Mouse (Mus musculus): ENCODE measurements at regions not wholly inside any gene's neighbourhood (a gene's known extent, or its start where the extent isn't known, plus 50 kb on each side); places are given as distances from the start of the nearest gene placed in this dataset.

GRCm38 (mm10) chr7:72438552-72438951, 132.1 kb upstream of the Mctp2 start:
- H3K4me3 ChIP-seq (ENCODE audit: control insufficient read depth in 1 of 2, insufficient read depth in 1 of 2, low read depth in 2 of 2, low read length in 2 of 2) = no peak overlapping the region
- no peak overlapping the region for H3K27ac ChIP-seq (ENCODE audit: control insufficient read depth, low read depth, low read length)
- DNase-seq (ENCODE audit: low read depth, low spot score) = no peak
- H3K27me3 ChIP-seq (ENCODE audit: control insufficient read depth in 1 of 2, insufficient read depth in 2 of 2, low read length in 2 of 2) = no peaks in the 10 kb centered on the region
- no peaks in the 10 kb centered on the region for H3K36me3 ChIP-seq (ENCODE audit: control insufficient read depth in 1 of 2, insufficient read depth in 2 of 2, low read length in 2 of 2)
- no peaks in the 10 kb centered on the region for H3K9me3 ChIP-seq (replicated peaks; ENCODE audit: insufficient read depth, low read length)
- H3K4me1 ChIP-seq (ENCODE audit: control insufficient read depth in 1 of 2, insufficient read depth in 2 of 2, low read length in 2 of 2) = no peaks in the 10 kb centered on the region
- TF ChIP-seq ZC3H11A (IDR thresholded peaks at IDR 0.05; ENCODE audit: low read depth, low read length) = no peak
- no peak for TF ChIP-seq ZKSCAN1 (IDR thresholded peaks at IDR 0.05; ENCODE audit: low read depth, low read length)
- TF ChIP-seq ETS1 (IDR thresholded peaks at IDR 0.05; ENCODE audit: low read depth, low read length) = no peak
- TF ChIP-seq JUND (IDR thresholded peaks at IDR 0.05; ENCODE audit: low read depth, low read length) = no peak
- TF ChIP-seq NELFE (IDR thresholded peaks at IDR 0.05; ENCODE audit: low read depth, low read length) = no peak
- TF ChIP-seq E2F4 (IDR thresholded peaks at IDR 0.05; ENCODE audit: borderline replicate concordance, low read depth, low read length) = no peak
- TF ChIP-seq ELF1 (IDR thresholded peaks at IDR 0.05; ENCODE audit: low read depth, low read length) = no peak
- TF ChIP-seq USF2 (IDR thresholded peaks at IDR 0.05; ENCODE audit: borderline replicate concordance in 1 of 2, insufficient read depth in 1 of 2, low read depth in 1 of 2, low read length in 2 of 2) = no peak
- no peak for TF ChIP-seq EP300 (IDR thresholded peaks at IDR 0.05; ENCODE audit: low read depth in 1 of 2, low read length in 2 of 2)
- no peak for TF ChIP-seq BHLHE40 (IDR thresholded peaks at IDR 0.05; ENCODE audit: borderline replicate concordance, low read depth, low read length)
- TF ChIP-seq TAL1 (IDR thresholded peaks at IDR 0.05; ENCODE audit: low read length) = no peak
- TF ChIP-seq MXI1 (IDR thresholded peaks at IDR 0.05; ENCODE audit: low read depth, low read length) = no peak
- H3K9ac ChIP-seq (ENCODE audit: control insufficient read depth, low read depth, low read length, poor library complexity, severe bottlenecking) = no peak overlapping the region
- H3K79me2 ChIP-seq (ENCODE audit: control insufficient read depth, insufficient read depth, low read length, poor library complexity) = no peaks in the 10 kb centered on the region

- Histone ChIP-seq H3K79me2 (ENCODE audit: control insufficient read depth, insufficient read depth, low read length, poor library complexity) (no peaks in the 10 kb centered on the region), H3K36me3 (ENCODE audit: control insufficient read depth in 1 of 2, insufficient read depth in 2 of 2, low read length in 2 of 2) (no peaks in the 10 kb centered on the region), H3K4me1 (ENCODE audit: control insufficient read depth in 1 of 2, insufficient read depth in 2 of 2, low read length in 2 of 2) (no peaks in the 10 kb centered on the region), H3K9me3 (replicated peaks; ENCODE audit: insufficient read depth, low read length) (no peaks in the 10 kb centered on the region), H3K27me3 (ENCODE audit: control insufficient read depth in 1 of 2, insufficient read depth in 2 of 2, low read length in 2 of 2) (no peaks in the 10 kb centered on the region), H3K4me3 (ENCODE audit: control insufficient read depth in 1 of 2, insufficient read depth in 1 of 2, low read depth in 2 of 2, low read length in 2 of 2) (no peak overlapping the region), H3K9ac (ENCODE audit: control insufficient read depth, low read depth, low read length, poor library complexity, severe bottlenecking) (no peak overlapping the region), H3K27ac (ENCODE audit: control insufficient read depth, low read depth, low read length) (no peak overlapping the region)
- no peak for DNase-seq (ENCODE audit: low read depth, low spot score)
- TF ChIP-seq ETS1 (IDR thresholded peaks at IDR 0.05; ENCODE audit: low read depth, low read length) = no peak
- no peak for TF ChIP-seq BHLHE40 (IDR thresholded peaks at IDR 0.05; ENCODE audit: borderline replicate concordance, low read depth, low read length)
- TF ChIP-seq GATA1 (IDR thresholded peaks at IDR 0.05; ENCODE audit: low read depth, low read length) = no peak
- TF ChIP-seq TBP (IDR thresholded peaks at IDR 0.05; ENCODE audit: low read depth, low read length) = no peak
- no peak for TF ChIP-seq MAZ (IDR thresholded peaks at IDR 0.05; ENCODE audit: low read depth, low read length)
- no peak for TF ChIP-seq HCFC1 (IDR thresholded peaks at IDR 0.05; ENCODE audit: low read depth, low read length)
- TF ChIP-seq TCF12 (IDR thresholded peaks at IDR 0.05; ENCODE audit: low read depth, low read length) = no peak
- no peak for TF ChIP-seq MAFK (IDR thresholded peaks at IDR 0.05; ENCODE audit: borderline replicate concordance, low read depth, low read length)
- no peak for TF ChIP-seq USF1 (IDR thresholded peaks at IDR 0.05; ENCODE audit: low read depth, low read length)
- TF ChIP-seq RAD21 (IDR thresholded peaks at IDR 0.05; ENCODE audit: low read depth, low read length) = no peak
- no peak for TF ChIP-seq MEF2A (IDR thresholded peaks at IDR 0.05; ENCODE audit: extremely low read depth, insufficient replicate concordance, low read depth, low read length, poor library complexity, severe bottlenecking)
- no peak for TF ChIP-seq MYB (IDR thresholded peaks at IDR 0.05; ENCODE audit: low read depth, low read length)
Measured at GRCm38 (mm10) chr7:72442001-72442400, 135.6 kb upstream of the Mctp2 start.

Measured in MEL (cell line).